Mouse (Mus musculus) neural tube, embryonic 11.5 days (tissue): ENCODE results near the gene Jpt2. TPM values are rescaled to one million over a fixed set of nuclear protein-coding genes. Genes with fewer than 3 reads are reported as not detected.

Experiments
- ATAC-seq: fragments of 200-750 bp; cut with Nextera tagmentation; 2 replicates; pipeline ENCODE4 v1.8.0; 2017; ENCODE audit warnings: moderate number of reproducible peaks, mild to moderate bottlenecking, moderate TSS enrichment, moderate library complexity; ENCODE audit not compliant: insufficient read depth, low FRiP score, low TSS enrichment
- DNase-seq: peaks from one replicate; pipeline ENCODE4 v3.0.0-alpha.2; 2015; ENCODE audit warnings: low spot score
- H3K27ac ChIP-seq: fragments of 300-500 bp; sonication (generic); 2 replicates; pipeline ENCODE4 v1.5.1; 2014; ENCODE audit warnings: low read depth, mild to moderate bottlenecking, low read length
- H3K27me3 ChIP-seq: fragments of 300-500 bp; sonication (generic); 2 replicates; pipeline ENCODE4 v1.6.1; 2014; ENCODE audit warnings: mild to moderate bottlenecking, low read length, mixed read lengths; ENCODE audit not compliant: control insufficient read depth, insufficient read depth
- H3K36me3 ChIP-seq: fragments of 300-500 bp; sonication (generic); 2 replicates; pipeline ENCODE4 v1.6.1; 2014; ENCODE audit warnings: mild to moderate bottlenecking, low read length, moderate library complexity, mixed read lengths; ENCODE audit not compliant: control insufficient read depth, insufficient read depth
- H3K4me1 ChIP-seq: fragments of 300-500 bp; sonication (generic); 2 replicates; pipeline ENCODE4 v1.6.1; 2014; ENCODE audit warnings: low read length, mixed read lengths; ENCODE audit not compliant: control insufficient read depth, insufficient read depth
- H3K4me2 ChIP-seq: fragments of 300-500 bp; sonication (generic); 2 replicates; pipeline ENCODE4 v1.6.1; 2014; ENCODE audit warnings: low read depth, mild to moderate bottlenecking, moderate library complexity
- H3K4me3 ChIP-seq: fragments of 300-500 bp; sonication (generic); 2 replicates; pipeline ENCODE4 v1.5.1; 2014; ENCODE audit warnings: low read depth, low read length
- H3K9ac ChIP-seq: fragments of 300-500 bp; sonication (generic); 2 replicates; pipeline ENCODE4 v1.6.1; 2014; ENCODE audit warnings: mild to moderate bottlenecking, low read length
- H3K9me3 ChIP-seq: fragments of 300-500 bp; sonication (generic); 2 replicates; pipeline ENCODE4 v1.6.1; 2016; ENCODE audit warnings: low read length; ENCODE audit not compliant: control insufficient read depth
- WGBS: fragments of 180-500 bp; shearing (Covaris S2); extraction: QIAGEN DNeasy Blood & Tissue Kit; methylation state at CpG from one replicate; pipeline ENCODE4 v1.1.7; 2014; 5-methylcytosine and 5-hydroxymethylcytosine counted together
- polyA plus RNA-seq: library from polyadenylated mRNA; unstranded; fragments of >200 nt; fragmentation: Nextera tagmentation; extraction: Ambion mirVana; gene quantifications from 2 replicates; pipeline ENCODE4 v1.2.1, GENCODE M21; 2014

Gene Jpt2
- polyA plus RNA-seq, 1 experiment from 2014 or later, result 204 TPM

DNA sequence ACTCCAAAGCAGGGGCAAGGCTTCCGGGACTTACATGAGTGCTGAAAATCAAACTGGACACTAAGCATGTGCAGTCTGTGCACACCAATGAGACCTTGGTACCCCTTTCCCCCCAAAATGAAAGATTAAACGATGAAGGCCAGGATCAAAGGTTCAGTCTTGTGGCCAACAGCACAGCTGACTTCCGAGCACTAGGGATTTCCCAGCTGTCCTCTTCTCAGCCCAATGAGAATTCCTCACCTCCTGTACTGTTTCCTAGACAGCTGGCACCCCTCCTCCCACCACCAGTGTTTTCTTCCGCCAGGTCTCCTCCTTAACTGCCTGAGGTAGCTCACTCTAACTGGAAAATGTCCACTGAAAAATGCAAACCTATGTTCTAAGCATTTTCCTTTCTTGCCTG lies 27.3 kb downstream of the Jpt2 start:
- H3K9me3 ChIP-seq, result no peaks in the 10 kb centered on the region
- no peak overlapping the region for H3K4me3 ChIP-seq
- ATAC-seq (no peak), DNase-seq (no peak)
- WGBS, result 69% methylated on average over 4 of the region's 4 CpGs
- no peak overlapping the region for H3K9ac ChIP-seq
- H3K36me3 ChIP-seq, result no peaks in the 10 kb centered on the region
- no peak overlapping the region for H3K27ac ChIP-seq
- no peaks in the 10 kb centered on the region for H3K27me3 ChIP-seq
- H3K4me1 ChIP-seq, result peaks cover 12% of the 10 kb centered on the region
- no peak overlapping the region for H3K4me2 ChIP-seq

GRCm38 (mm10) chr17:24932431-24932830 lies 28.1 kb downstream of the Jpt2 start:
- no peaks in the 10 kb centered on the region for H3K27me3 ChIP-seq
- H3K4me1 ChIP-seq, result peaks cover 12% of the 10 kb centered on the region
- ATAC-seq (no peak), DNase-seq (no peak)
- no peak overlapping the region for H3K4me2 ChIP-seq
- H3K9ac ChIP-seq, result no peak overlapping the region
- H3K9me3 ChIP-seq, result no peaks in the 10 kb centered on the region
- no peaks in the 10 kb centered on the region for H3K36me3 ChIP-seq
- H3K4me3 ChIP-seq, result no peak overlapping the region
- WGBS, result 95% methylated on average over 4 of the region's 4 CpGs
- no peak overlapping the region for H3K27ac ChIP-seq

GRCm38 (mm10) chr17:24929506-24929905 lies 31.0 kb downstream of the Jpt2 start:
- 93% methylated on average over 1 of the region's 1 CpGs for WGBS
- ATAC-seq, result no peak
- H3K27ac ChIP-seq, result no peak overlapping the region
- no peak overlapping the region for H3K9ac ChIP-seq
- H3K36me3 ChIP-seq, result peaks cover 9% of the 10 kb centered on the region
- no peak overlapping the region for H3K4me2 ChIP-seq
- no peak overlapping the region for H3K4me3 ChIP-seq
- H3K4me1 ChIP-seq, result no peaks in the 10 kb centered on the region; the same call in 1 of the 2 replicates
- DNase-seq, result no peak
- no peaks in the 10 kb centered on the region for H3K9me3 ChIP-seq
- H3K27me3 ChIP-seq, result no peaks in the 10 kb centered on the region

DNA sequence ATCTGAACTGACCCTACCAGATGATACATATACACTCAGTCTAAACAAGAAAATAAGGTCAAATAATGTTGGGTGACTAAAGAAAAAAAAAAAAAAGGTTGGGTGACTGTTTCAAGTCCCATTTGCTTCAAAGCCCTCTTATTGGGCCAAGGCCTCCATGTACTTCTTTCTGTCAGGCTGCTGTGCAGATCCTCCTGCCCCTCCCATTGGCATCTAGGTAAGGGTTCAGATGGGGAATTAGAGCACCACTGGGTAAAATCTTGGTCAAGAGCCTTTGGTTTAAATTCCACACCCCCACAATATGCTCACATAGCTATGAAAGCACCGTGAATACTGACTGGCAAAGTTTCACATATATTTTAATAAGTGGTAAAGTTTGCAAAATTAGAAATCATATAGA lies 37.2 kb downstream of the Jpt2 start:
- no peak overlapping the region for H3K9ac ChIP-seq
- peaks cover 26% of the 10 kb centered on the region for H3K36me3 ChIP-seq
- no peaks in the 10 kb centered on the region for H3K9me3 ChIP-seq
- DNase-seq (no peak), ATAC-seq (no peak)
- no peaks in the 10 kb centered on the region for H3K27me3 ChIP-seq
- H3K27ac ChIP-seq, result no peak overlapping the region
- no peaks in the 10 kb centered on the region for H3K4me1 ChIP-seq
- H3K4me3 ChIP-seq, result no peak overlapping the region
- 97% methylated on average over 1 of the region's 1 CpGs for WGBS
- H3K4me2 ChIP-seq, result no peak overlapping the region

DNA sequence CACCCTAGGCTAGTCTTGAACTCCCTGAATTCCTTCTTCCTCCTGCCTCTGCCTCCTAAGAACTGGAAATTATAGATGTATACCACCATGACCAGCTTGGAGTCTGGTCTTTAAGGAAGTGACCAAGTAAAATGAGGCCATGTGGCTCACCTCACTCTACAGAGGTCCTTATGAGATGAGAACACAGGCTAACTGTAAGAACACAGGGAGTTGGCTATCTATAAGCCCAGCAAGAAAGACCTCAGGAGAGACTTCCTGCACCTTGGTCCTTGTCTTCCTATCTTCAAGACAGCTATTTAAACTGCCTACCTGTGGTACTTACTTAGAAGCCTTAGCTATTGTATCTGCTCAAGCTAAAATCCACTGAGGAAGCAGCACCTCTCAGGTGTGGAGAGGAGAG lies 46.5 kb downstream of the Jpt2 start:
- H3K27me3 ChIP-seq, result no peaks in the 10 kb centered on the region
- no peak overlapping the region for H3K9ac ChIP-seq
- H3K4me1 ChIP-seq, result no peaks in the 10 kb centered on the region
- no peak for DNase-seq
- no peak overlapping the region for H3K4me2 ChIP-seq
- H3K36me3 ChIP-seq, result peaks cover 16% of the 10 kb centered on the region
- no peak for ATAC-seq
- H3K9me3 ChIP-seq, result no peaks in the 10 kb centered on the region
- H3K4me3 ChIP-seq, result no peak overlapping the region
- H3K27ac ChIP-seq, result no peak overlapping the region

GRCm38 (mm10) chr17:24907591-24907990 lies 52.9 kb downstream of the Jpt2 start:
- H3K27ac ChIP-seq, result no peak overlapping the region
- H3K9ac ChIP-seq, result no peak overlapping the region
- H3K9me3 ChIP-seq, result no peaks in the 10 kb centered on the region
- ATAC-seq, result no peak
- no peak overlapping the region for H3K4me3 ChIP-seq
- peaks cover 23% of the 10 kb centered on the region for H3K36me3 ChIP-seq
- no peak for DNase-seq
- no peaks in the 10 kb centered on the region for H3K27me3 ChIP-seq
- H3K4me2 ChIP-seq, result no peak overlapping the region
- no peaks in the 10 kb centered on the region for H3K4me1 ChIP-seq
- 96% methylated on average over 2 of the region's 2 CpGs for WGBS

DNA sequence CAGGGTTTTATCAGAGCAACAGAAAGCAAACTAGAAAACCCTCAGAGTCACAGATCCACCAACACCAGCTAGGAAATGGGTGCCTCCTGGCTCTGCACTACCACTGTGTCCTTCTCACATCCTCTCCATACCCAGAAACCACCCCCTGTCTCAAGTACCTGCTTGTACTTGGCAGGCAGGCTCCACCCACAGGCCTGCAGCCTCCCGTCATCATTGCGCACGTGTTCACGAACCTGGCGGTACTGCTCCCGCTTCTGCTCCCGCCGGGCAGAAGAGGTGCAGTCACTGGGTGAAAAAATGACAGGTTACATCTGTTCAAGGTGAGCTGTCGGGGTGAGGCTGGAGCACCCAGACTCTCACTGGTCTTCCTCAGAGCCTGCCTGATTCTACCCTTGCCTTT lies 56.7 kb downstream of the Jpt2 start:
- no peak overlapping the region for H3K4me2 ChIP-seq
- ATAC-seq, result no peak

DNA sequence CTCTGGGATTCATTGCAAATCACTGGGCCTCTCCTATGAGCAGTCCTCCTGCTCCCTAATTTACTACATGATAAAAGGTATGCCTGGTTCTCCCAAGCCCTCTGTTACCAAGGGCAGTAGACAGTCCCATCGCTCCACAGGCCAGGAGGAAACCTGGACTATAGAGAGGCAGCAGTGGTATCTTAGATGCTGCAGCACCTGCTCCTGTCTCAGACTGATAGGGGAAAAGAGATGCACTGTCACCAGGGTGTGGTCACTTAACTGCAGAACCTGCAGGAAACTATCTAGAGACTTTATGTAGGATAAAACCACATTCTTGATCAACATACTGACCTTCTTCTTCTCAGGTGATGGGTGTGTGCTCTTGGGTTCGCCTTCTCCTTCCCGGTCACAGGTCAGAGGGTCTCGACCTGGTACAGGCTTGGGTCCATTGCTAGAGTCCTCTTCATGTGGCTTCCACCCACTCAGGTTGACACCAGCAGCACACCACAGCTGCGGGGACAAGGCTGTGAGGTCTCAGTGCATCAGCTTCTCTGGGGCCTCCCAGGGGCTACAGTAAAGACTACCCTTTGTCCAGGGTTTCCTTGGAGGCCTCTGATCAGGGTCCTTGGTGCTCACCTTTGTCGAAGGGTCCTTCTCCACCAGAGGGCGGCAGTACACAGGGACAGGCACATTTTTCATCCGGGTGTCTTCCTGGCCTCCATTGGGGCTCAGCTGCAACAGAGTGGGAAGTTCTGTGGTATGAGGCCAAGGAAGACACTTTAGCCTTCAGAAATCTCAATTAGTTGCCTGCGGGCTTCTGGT lies 57.6 kb downstream of the Jpt2 start:
- Histone ChIP-seq H3K27me3 (no peaks in the 10 kb centered on the region), H3K4me3 (no peak overlapping the region), H3K9me3 (no peaks in the 10 kb centered on the region), H3K4me1 (no peaks in the 10 kb centered on the region; the same call in 1 of the 2 replicates), H3K9ac (no peak overlapping the region), H3K27ac (no peak overlapping the region), H3K36me3 (peaks cover 39% of the 10 kb centered on the region), H3K4me2 (no peak overlapping the region)
- no peak for ATAC-seq
- 73% methylated on average over 9 of the region's 9 CpGs for WGBS
- no peak for DNase-seq

More for the DNA sequence above, 56.7 kb downstream of the Jpt2 start:
- DNase-seq, result no peak
- no peaks in the 10 kb centered on the region for H3K27me3 ChIP-seq
- WGBS, result 93% methylated on average over 9 of the region's 9 CpGs
- H3K36me3 ChIP-seq, result peaks cover 41% of the 10 kb centered on the region
- H3K27ac ChIP-seq, result no peak overlapping the region
- H3K4me3 ChIP-seq, result no peak overlapping the region
- H3K9ac ChIP-seq, result no peak overlapping the region
- H3K9me3 ChIP-seq, result no peaks in the 10 kb centered on the region
- no peaks in the 10 kb centered on the region for H3K4me1 ChIP-seq

DNA sequence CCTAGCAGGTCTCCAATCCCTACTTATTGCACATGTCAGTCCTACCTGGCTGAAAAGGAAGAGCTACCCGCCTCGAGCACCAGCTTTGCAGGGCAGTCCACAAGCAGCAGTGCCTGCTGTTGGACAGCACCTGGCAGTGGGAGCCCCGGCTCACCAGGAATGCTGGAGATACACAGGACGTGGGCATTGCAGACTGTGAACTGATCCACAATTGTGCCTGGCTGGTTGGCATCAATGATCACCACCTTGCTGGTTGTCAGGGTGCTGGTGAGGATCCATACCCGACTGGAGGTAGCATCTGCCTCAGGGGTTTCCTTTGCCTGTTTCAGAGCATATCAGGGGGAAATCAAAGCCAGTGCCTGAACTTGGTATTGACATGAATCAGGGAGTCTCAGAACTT lies 58.4 kb downstream of the Jpt2 start:
- DNase-seq, result no peak
- WGBS, result 92% methylated on average over 5 of the region's 5 CpGs
- no peak for ATAC-seq
- Histone ChIP-seq H3K4me3 (no peak overlapping the region), H3K27me3 (no peaks in the 10 kb centered on the region), H3K4me1 (peaks cover 6% of the 10 kb centered on the region), H3K9me3 (no peaks in the 10 kb centered on the region), H3K36me3 (peaks cover 39% of the 10 kb centered on the region), H3K4me2 (no peak overlapping the region), H3K9ac (no peak overlapping the region), H3K27ac (no peak overlapping the region)
